Mouse (Mus musculus) ovary, postnatal 14 days (tissue): ENCODE results near the gene Mettl8.
A peak's percentile ranks its signal among the peaks of the same experiment; 100 is the strongest.

ENCODE experiments used
- DNase-seq: peaks from one replicate; pipeline ENCODE4 v3.0.0; 2022; ENCODE audit warnings: low spot score

Mettl8 gene

GRCm38 (mm10) chr2:71055300-71056114, at the start of gene Mettl8, which contains the start of gene Dcaf17:
Mettl8 (minus strand) TSS chr2:71055583.
Dcaf17 (plus strand) TSS chr2:71055328.
- DNase-seq: peak; percentile 84

GRCm38 (mm10) chr2:71104696-71105095, 49.3 kb upstream of the Mettl8 start:
- no peak for DNase-seq

- DNase-seq: no peak
Observed at GRCm38 (mm10) chr2:71103292-71103680, 47.9 kb upstream of the Mettl8 start.

- no peak for DNase-seq
Observed at GRCm38 (mm10) chr2:71102621-71103291, 47.4 kb upstream of the Mettl8 start.

- DNase-seq: no peak
Observed at GRCm38 (mm10) chr2:71096170-71096569, 40.8 kb upstream of the Mettl8 start.

GRCm38 (mm10) chr2:71090660-71091445, 35.5 kb upstream of the Mettl8 start:
- DNase-seq: peak; percentile 5

- DNase-seq: no peak
Observed at GRCm38 (mm10) chr2:71089766-71090165, 34.4 kb upstream of the Mettl8 start.

- DNase-seq: no peak
Observed at GRCm38 (mm10) chr2:71083454-71084193, 28.2 kb upstream of the Mettl8 start.

- no peak for DNase-seq
Observed at GRCm38 (mm10) chr2:71082416-71082815, 27.0 kb upstream of the Mettl8 start.

GRCm38 (mm10) chr2:71073828-71074227, 18.4 kb upstream of the Mettl8 start:
- no peak for DNase-seq

GRCm38 (mm10) chr2:71073330-71073729, 17.9 kb upstream of the Mettl8 start:
- no peak for DNase-seq

- DNase-seq: no peak
Observed at GRCm38 (mm10) chr2:71071601-71072000, 16.2 kb upstream of the Mettl8 start.

GRCm38 (mm10) chr2:71056115-71056835, 892 bp upstream of the Mettl8 start:
- no peak for DNase-seq

- no peak for DNase-seq
Observed at GRCm38 (mm10) chr2:71054716-71055115, 667 bp downstream of the Mettl8 start.

- DNase-seq: no peak
Observed at GRCm38 (mm10) chr2:71050511-71050910, 4.9 kb downstream of the Mettl8 start.

- no peak for DNase-seq
Observed at GRCm38 (mm10) chr2:71048896-71049295, 6.5 kb downstream of the Mettl8 start.

- no peak for DNase-seq
Observed at GRCm38 (mm10) chr2:71046751-71047320, 8.5 kb downstream of the Mettl8 start.

GRCm38 (mm10) chr2:71046151-71046550, 9.2 kb downstream of the Mettl8 start:
- no peak for DNase-seq

GRCm38 (mm10) chr2:71039522-71040121, 15.8 kb downstream of the Mettl8 start:
- DNase-seq: peak; percentile 69

GRCm38 (mm10) chr2:71037447-71037846, 17.9 kb downstream of the Mettl8 start:
- DNase-seq: no peak
